Mouse (Mus musculus): Measurements from ENCODE around the gene Them4. TPM values are rescaled to one million over a fixed set of nuclear protein-coding genes. Genes with fewer than 3 reads are reported as not detected.

Them4 gene
- polyA plus RNA-seq, 1 experiment from 2014 or later = 2.9 TPM

- H3K27ac ChIP-seq = no peak overlapping the region
- no peak overlapping the region for H3K4me3 ChIP-seq (ENCODE audit: inconsistent target)
- H3K79me2 ChIP-seq (ENCODE audit: inconsistent target) = no peaks in the 10 kb centered on the region
- no peaks in the 10 kb centered on the region for H3K36me3 ChIP-seq (ENCODE audit: inconsistent target)
These were observed 64.7 kb downstream of the Them4 start for GRCm38 (mm10) chr3:94374636-94375035.

DNA sequence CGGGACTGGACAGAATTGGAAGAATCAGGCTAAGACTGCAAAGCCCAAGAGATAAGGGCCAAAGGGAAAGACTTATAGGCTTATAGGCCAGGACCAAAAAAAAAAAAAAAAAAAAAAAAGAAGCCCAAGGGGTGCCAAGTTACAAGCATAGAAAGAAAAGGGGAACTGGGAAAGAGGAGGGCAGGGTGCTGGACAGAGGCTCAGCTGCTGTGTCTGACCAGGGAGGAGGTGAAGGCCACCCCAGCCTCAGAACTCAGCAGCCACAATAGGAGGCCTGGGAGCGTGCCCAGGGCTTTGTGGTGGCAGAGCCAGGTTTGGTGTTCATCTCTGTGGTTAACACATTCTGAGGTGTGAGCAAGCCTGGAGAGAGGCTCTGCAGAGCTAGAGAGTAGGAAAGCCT, 65.3 kb downstream of the Them4 start:
- no peaks in the 10 kb centered on the region for H3K36me3 ChIP-seq (ENCODE audit: inconsistent target)
- H3K79me2 ChIP-seq (ENCODE audit: inconsistent target) = no peaks in the 10 kb centered on the region
- no peak overlapping the region for H3K27ac ChIP-seq
- H3K4me3 ChIP-seq (ENCODE audit: inconsistent target) = no peak overlapping the region
- 35% methylated on average over 2 of the region's 2 CpGs for WGBS (ENCODE audit: missing documents)

DNA sequence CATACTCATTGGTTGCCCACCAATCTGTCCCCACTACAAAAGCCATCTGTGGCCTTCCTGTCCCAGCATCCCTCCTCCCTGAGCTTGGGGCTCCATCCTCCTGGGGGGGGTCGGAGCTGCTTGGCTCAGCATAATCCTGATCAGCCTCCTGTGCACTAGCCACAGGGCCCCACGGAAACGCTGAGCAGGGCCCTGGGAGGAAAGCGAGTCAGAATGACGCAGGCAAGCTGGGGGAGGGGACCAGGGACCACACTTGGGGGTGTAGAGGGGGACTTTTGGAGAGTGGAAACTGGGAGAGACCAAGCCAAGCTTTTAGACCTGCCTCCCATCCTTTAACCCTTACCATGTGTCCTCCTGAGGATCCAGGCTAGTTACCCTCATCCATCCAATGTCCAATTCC, 66.0 kb downstream of the Them4 start:
- Histone ChIP-seq H3K27ac (no peak overlapping the region), H3K79me2 (ENCODE audit: inconsistent target) (no peaks in the 10 kb centered on the region), H3K36me3 (ENCODE audit: inconsistent target) (no peaks in the 10 kb centered on the region), H3K4me3 (ENCODE audit: inconsistent target) (no peak overlapping the region)
- WGBS (ENCODE audit: missing documents) = 81% methylated on average over 5 of the region's 5 CpGs

DNA sequence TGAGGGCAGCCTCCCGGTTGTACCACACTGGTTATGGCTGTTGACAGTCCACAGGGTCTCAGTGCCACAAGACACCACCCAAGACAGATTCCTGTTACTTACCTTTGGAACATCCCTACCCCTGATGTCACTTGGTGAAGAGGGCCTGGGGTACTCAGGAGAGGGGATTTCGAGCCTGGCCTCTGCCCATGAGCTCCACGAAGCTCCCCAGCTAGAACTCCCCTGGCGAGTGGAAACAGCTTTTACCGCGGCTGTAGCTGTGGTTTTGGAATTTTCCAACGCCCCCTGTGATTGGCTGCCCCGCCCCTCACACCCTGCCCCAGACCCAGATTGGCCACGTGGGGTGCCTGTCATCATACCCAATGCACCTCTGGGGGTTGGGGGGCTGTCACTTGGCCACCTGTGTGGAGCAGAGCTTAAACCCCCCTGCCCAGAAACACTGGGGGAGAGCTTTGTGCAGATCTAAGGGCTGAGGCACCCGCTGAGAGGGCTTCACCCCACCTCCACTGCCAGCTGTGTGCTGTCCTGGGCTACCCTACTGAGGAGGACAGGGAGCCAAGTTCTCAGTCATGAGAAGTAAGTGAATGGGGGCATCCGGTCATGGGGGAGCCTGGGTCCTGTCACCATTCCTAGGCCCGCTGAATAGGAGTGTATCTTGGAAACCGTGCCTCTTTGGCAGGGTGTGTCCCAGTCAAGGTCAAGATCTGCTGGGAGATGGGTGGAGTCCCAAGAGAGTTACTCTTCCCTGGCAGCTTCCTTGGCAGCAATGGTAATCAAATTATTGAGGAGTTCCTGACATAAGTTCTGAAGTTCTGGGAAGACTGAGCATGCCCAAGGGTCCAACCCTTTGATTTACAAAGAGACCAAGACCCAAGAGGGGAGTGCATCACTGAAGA, 67.4 kb downstream of the Them4 start:
- Histone ChIP-seq H3K4me3 (ENCODE audit: inconsistent target) (no peak overlapping the region), H3K36me3 (ENCODE audit: inconsistent target) (no peaks in the 10 kb centered on the region), H3K79me2 (ENCODE audit: inconsistent target) (no peaks in the 10 kb centered on the region), H3K27ac (no peak overlapping the region)
- WGBS (ENCODE audit: missing documents) = 41% methylated on average over 12 of the region's 13 CpGs

- Histone ChIP-seq H3K79me2 (ENCODE audit: inconsistent target) (no peaks in the 10 kb centered on the region), H3K4me3 (ENCODE audit: inconsistent target) (no peak overlapping the region)
These were observed 70.1 kb downstream of the Them4 start for GRCm38 (mm10) chr3:94379831-94380510.

More at GRCm38 (mm10) chr3:94379831-94380510, 70.1 kb downstream of the Them4 start:
- Histone ChIP-seq H3K36me3 (ENCODE audit: inconsistent target) (no peaks in the 10 kb centered on the region), H3K27ac (no peak overlapping the region)
- WGBS (ENCODE audit: missing documents) = 54% methylated on average over 9 of the region's 9 CpGs

Other genes with a start within 250 kb of the Them4 start
- not detected in 3 replicates for gene Gm10697, start 237.4 kb upstream of the Them4 start, polyA plus RNA-seq (2018)
- gene Gm10696, start 131.9 kb upstream of the Them4 start, polyA plus RNA-seq (2018) = not detected in 3 replicates
- gene Gm5286, start 113.4 kb upstream of the Them4 start, polyA plus RNA-seq (2018) = not detected in 3 replicates
- gene Gm4778, start 46.1 kb upstream of the Them4 start, polyA plus RNA-seq (2018) = not detected in 3 replicates
- not detected in 3 replicates for gene Them5, start 32.0 kb downstream of the Them4 start, polyA plus RNA-seq (2018)
- gene C2cd4d, start 52.3 kb downstream of the Them4 start, polyA plus RNA-seq (2018) = not detected in 3 replicates
- not detected in 3 replicates for gene Rorc, start 62.7 kb downstream of the Them4 start, polyA plus RNA-seq (2018)
- not detected in 3 replicates for gene Lingo4, start 88.4 kb downstream of the Them4 start, polyA plus RNA-seq (2018)
- gene Tdrkh, start 103.2 kb downstream of the Them4 start, polyA plus RNA-seq (2018) = 4.4 to 16.0 TPM (median 13.0 TPM) in 3 replicates
- gene Mrpl9, start 133.2 kb downstream of the Them4 start, polyA plus RNA-seq (2018) = 32.0 to 39.7 TPM (median 33.5 TPM) in 3 replicates
- gene Oaz3, start 133.8 kb downstream of the Them4 start, polyA plus RNA-seq (2018) = not detected in 3 replicates
- gene Celf3, start 168.2 kb downstream of the Them4 start, polyA plus RNA-seq (2018) = not detected in 3 replicates
- gene Riiad1, start 170.3 kb downstream of the Them4 start, polyA plus RNA-seq (2018) = 1.3 to 2.2 TPM in 2 of 3 replicates, not detected in the other